Mouse (Mus musculus): ENCODE results near the gene Neurog1. TPM values are rescaled to one million over a fixed set of nuclear protein-coding genes. Genes with fewer than 3 reads are reported as not detected.

Gene Neurog1
- total and polyA plus RNA-seq, 2 experiments from 2014 or later, result not detected

DNA sequence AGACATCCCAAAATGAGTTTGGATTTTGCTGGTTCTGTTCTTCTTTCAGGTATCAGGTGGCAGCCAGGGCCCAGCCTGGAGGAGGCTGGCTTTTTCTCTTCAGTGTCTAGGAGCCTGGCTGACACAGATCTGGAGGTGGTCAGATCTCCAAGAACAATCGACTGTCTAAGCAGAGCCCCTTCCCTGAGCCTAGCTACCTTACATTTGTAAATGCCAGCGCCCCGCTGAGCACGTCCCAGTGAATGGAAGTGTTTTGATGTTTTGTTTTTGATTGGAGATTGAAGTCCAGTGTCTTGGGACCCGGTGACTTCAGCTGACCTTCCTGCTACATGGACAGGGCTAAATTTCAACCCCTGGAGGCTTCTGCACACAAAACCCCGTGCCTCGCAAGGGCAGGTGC lies 15.8 kb downstream of the Neurog1 start:
- no peaks in the 10 kb centered on the region for H3K9me3 ChIP-seq (ENCODE audit: low read length)
- no peak overlapping the region for H3K9ac ChIP-seq
- H3K4me2 ChIP-seq (ENCODE audit: low read depth), result no peak overlapping the region
- H3K27ac ChIP-seq (ENCODE audit: low read depth, low read length), result no peak overlapping the region
- WGBS, result 15% methylated on average over 7 of the region's 7 CpGs
- TF ChIP-seq CTCF (IDR thresholded peaks at IDR 0.05; ENCODE audit: low read depth), result no peak
- H3K27me3 ChIP-seq (ENCODE audit: insufficient read depth, low read length), result peaks cover 10% of the 10 kb centered on the region
- no peak overlapping the region for H3K4me3 ChIP-seq (ENCODE audit: low read depth, low read length)
- ATAC-seq, result no peak
- no peaks in the 10 kb centered on the region for H3K4me1 ChIP-seq (ENCODE audit: insufficient read depth)
- H3K36me3 ChIP-seq (ENCODE audit: insufficient read depth), result no peaks in the 10 kb centered on the region
- no peak for DNase-seq

DNA sequence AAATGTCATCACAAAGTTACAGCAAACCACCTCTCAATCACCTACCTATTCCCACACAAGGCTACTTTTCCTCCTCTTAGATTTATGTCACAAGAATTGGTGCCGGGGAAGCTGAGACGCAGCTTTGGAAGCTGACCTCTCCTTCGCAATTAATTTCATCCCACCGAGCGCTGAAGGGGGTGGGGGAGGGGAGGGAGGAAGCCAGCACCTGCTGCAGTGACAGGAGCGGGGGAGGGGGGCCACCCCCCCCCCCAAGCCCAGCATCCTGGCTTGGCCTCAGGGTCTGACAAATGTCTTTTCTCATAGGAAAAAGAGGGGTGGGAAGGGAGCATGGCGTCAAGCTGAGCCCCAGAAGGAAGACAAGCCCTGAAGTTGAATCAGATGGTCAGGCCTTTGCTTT lies 23.2 kb downstream of the Neurog1 start:
- no peak for TF ChIP-seq CTCF (IDR thresholded peaks at IDR 0.05; ENCODE audit: low read depth)
- Histone ChIP-seq H3K9ac (no peak overlapping the region), H3K36me3 (ENCODE audit: insufficient read depth) (no peaks in the 10 kb centered on the region), H3K4me1 (ENCODE audit: insufficient read depth) (no peaks in the 10 kb centered on the region), H3K27me3 (ENCODE audit: insufficient read depth, low read length) (peaks cover 2% of the 10 kb centered on the region; the same call in 1 of the 2 replicates), H3K4me2 (ENCODE audit: low read depth) (no peak overlapping the region), H3K27ac (ENCODE audit: low read depth, low read length) (no peak overlapping the region), H3K9me3 (ENCODE audit: low read length) (no peaks in the 10 kb centered on the region), H3K4me3 (ENCODE audit: low read depth, low read length) (no peak overlapping the region)
- ATAC-seq (no peak), DNase-seq (no peak)
- WGBS, result 15% methylated on average over 7 of the region's 7 CpGs

DNA sequence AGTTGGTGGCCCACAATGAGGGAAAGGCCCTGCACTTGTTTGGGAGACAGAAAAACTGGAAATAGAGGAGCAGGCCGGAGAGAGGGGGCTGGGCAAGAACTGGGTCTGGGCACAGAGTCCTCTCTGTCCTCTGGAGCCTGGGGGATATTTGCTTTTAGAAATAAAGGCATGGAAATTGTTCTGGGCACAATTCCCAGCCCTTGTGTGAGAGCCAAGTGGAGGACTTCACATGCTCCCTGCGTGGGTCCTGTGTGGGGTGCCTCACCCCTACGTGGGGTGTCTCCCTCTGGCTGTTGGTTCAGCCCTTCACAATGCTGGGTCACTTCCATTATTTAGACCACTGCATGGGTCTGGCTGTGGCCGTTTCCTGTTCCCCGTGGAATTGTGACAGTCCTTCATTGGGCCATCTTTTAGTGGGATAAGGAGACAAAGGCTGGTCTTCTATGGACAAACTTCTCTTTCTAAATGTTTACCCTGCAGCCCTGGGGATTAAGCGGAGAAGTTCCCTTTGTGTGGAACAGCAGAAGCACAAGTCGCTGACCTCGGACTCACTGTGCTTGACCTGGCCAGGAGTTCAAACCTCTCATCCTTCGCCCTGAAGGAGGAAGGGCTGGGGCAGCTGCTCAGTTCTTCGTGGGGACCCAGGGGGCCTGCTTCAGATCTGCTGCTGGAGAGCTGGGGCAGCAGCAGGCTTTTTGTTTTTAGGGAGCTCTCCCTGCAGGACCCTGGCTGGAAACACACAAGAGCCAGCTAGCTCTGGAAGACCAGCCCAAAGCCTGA lies 25.6 kb downstream of the Neurog1 start:
- Histone ChIP-seq H3K27ac (ENCODE audit: low read depth, low read length) (no peak overlapping the region), H3K4me2 (ENCODE audit: low read depth) (no peak overlapping the region), H3K4me1 (ENCODE audit: insufficient read depth) (peaks cover 5% of the 10 kb centered on the region), H3K4me3 (ENCODE audit: low read depth, low read length) (no peak overlapping the region), H3K9ac (no peak overlapping the region), H3K9me3 (ENCODE audit: low read length) (no peaks in the 10 kb centered on the region), H3K27me3 (ENCODE audit: insufficient read depth, low read length) (peaks cover 14% of the 10 kb centered on the region; the same call in 1 of the 2 replicates), H3K36me3 (ENCODE audit: insufficient read depth) (no peaks in the 10 kb centered on the region)
- ATAC-seq (peak; percentile 42), DNase-seq (peak; percentile 71)
- 10% methylated on average over 10 of the region's 10 CpGs for WGBS
- no peak for TF ChIP-seq CTCF (IDR thresholded peaks at IDR 0.05; ENCODE audit: low read depth)

DNA sequence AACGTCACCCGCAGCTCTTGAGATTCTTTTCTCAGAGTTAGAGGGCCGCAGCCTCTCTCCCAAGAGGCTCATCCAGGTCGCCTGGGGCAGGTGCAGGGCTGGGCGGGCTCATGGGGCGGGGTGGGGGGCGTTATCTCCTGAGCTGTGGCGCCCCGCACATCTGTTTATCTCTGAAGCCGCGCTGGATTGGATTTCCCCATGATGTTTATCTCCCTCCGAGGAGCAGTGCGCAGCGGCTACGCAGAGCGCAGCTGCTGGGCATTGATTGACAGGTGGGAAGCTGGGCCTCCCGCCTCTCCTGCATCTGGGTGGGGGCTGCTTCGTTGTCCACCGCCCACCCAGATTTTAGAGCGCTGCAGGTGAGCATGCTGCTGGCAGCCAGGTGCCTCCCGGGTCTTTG lies 28.3 kb downstream of the Neurog1 start:
- Histone ChIP-seq H3K4me3 (ENCODE audit: low read depth, low read length) (no peak overlapping the region), H3K36me3 (ENCODE audit: insufficient read depth) (no peaks in the 10 kb centered on the region), H3K27ac (ENCODE audit: low read depth, low read length) (no peak overlapping the region), H3K9me3 (ENCODE audit: low read length) (no peaks in the 10 kb centered on the region), H3K27me3 (ENCODE audit: insufficient read depth, low read length) (peaks cover 14% of the 10 kb centered on the region; the same call in 1 of the 2 replicates), H3K4me2 (ENCODE audit: low read depth) (no peak overlapping the region), H3K9ac (no peak overlapping the region), H3K4me1 (ENCODE audit: insufficient read depth) (peaks cover 6% of the 10 kb centered on the region)
- ATAC-seq (no peak), DNase-seq (no peak)
- no peak for TF ChIP-seq CTCF (IDR thresholded peaks at IDR 0.05; ENCODE audit: low read depth)
- WGBS, result 27% methylated on average over 21 of the region's 21 CpGs

DNA sequence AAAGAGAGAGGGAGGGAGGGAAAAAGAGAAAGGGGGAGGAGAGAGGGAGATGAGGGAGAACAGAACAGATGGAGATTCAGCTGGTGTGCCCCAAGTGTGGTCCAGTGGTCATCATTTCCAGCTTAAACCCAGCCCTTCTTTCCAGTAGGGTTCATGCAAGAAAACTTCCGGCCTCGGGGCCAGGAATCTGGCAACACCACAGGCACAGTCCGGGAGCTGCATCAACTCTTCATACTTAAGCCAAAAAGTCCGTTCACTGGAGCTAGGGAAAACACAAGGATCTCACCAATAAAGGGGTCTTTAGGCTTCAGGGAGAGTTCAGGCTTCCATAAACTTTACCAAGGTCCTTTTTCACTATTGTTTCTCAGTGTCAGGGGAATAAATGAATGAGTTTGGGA lies 29.1 kb downstream of the Neurog1 start:
- Histone ChIP-seq H3K27me3 (ENCODE audit: insufficient read depth, low read length) (peaks cover 14% of the 10 kb centered on the region; the same call in 1 of the 2 replicates), H3K36me3 (ENCODE audit: insufficient read depth) (no peaks in the 10 kb centered on the region), H3K4me1 (ENCODE audit: insufficient read depth) (peaks cover 6% of the 10 kb centered on the region), H3K9ac (no peak overlapping the region), H3K4me3 (ENCODE audit: low read depth, low read length) (no peak overlapping the region), H3K9me3 (ENCODE audit: low read length) (no peaks in the 10 kb centered on the region), H3K4me2 (ENCODE audit: low read depth) (no peak overlapping the region), H3K27ac (ENCODE audit: low read depth, low read length) (no peak overlapping the region)
- TF ChIP-seq CTCF (IDR thresholded peaks at IDR 0.05; ENCODE audit: low read depth), result no peak
- ATAC-seq (no peak), DNase-seq (no peak)
- 22% methylated on average over 4 of the region's 4 CpGs for WGBS

DNA sequence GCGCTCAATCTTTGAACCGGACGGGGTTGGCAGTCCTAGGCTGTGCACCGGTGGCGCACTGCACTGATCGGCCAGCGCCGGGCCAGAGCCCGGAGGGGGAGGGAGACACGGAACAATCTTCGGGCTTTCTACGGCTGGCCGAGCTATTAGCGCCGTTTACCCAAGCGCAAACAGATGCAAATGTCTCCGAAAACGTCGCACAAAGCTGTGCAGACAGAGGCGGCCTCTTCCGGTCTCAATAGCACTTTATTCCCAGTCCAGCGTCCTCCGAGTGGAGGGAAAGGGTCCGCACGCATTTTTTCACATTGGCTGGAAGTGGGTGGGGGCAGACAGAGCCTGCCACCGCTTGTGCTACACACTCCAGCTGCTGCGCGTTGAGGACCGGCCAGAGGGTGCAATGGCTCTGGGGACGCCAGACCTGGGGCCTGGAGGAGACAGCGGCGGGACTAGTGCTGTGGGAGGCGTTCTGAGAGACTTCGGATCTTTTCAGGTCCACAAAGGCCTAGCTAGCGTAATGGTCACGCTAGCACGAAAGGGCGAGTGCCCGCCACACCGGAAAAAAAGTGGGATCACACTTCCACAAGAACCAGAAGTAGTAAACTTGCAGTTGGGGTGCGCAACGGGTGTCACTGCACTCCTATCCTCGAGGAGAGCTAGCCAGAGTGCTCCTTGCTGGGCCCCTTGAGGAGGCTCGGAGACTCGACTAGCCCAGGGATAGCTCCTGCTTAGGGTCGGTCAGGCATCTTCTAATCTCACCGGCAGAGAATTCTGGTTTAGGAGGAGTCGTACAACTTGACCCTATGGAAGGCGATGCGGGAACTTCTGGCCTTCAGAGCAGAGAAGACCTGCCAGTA lies 29.7 kb downstream of the Neurog1 start:
- Histone ChIP-seq H3K36me3 (ENCODE audit: insufficient read depth) (no peaks in the 10 kb centered on the region), H3K27me3 (ENCODE audit: insufficient read depth, low read length) (peaks cover 14% of the 10 kb centered on the region; the same call in 1 of the 2 replicates), H3K4me2 (ENCODE audit: low read depth) (peak overlapping the region; percentile 83), H3K9ac (peak overlapping the region; percentile 58; the same call in 1 of the 2 replicates), H3K4me1 (ENCODE audit: insufficient read depth) (peaks cover 6% of the 10 kb centered on the region), H3K4me3 (ENCODE audit: low read depth, low read length) (peak overlapping the region; percentile 42), H3K27ac (ENCODE audit: low read depth, low read length) (no peak overlapping the region), H3K9me3 (ENCODE audit: low read length) (no peaks in the 10 kb centered on the region)
- WGBS, result 7% methylated on average over 50 of the region's 50 CpGs
- no peak for TF ChIP-seq CTCF (IDR thresholded peaks at IDR 0.05; ENCODE audit: low read depth)
- DNase-seq (peak; percentile 55), ATAC-seq (peak; percentile 50)

All from forebrain, postnatal 0 days (tissue).